In the genomic region with DNA sequence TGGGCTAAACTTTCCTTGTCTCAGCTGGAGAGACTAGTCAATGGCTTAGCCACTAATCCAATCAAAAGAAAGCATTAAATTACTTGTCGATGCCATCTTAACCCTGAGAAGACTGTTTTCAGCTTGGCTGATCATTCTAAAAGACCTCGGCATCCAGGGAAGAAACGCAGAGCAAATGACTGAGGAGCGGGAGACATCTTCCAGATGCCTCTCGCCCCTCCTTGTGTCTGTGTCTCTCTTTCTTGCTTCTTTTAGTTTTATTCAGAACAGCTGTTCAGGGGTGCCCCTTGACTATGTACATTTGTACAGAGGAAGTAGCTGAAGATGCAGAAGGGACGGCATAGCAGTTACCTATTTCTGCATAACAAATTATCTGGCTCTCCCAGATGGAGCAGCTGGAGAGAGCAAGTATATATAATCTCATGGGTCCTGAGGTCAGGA, we compare ENCODE assay signal across 13 mouse cellular contexts.
DNase-seq lines count a peak whose midpoint lies in the region; ATAC-seq and TF ChIP-seq lines count a peak whose summit lies in the region.
"Had no signal": no experiment of that assay in that cellular context is flagged by ENCODE, and none has a peak within 500 bp of the region (broad histone marks: within the 10 kb centered on the region; RNA-seq: fewer than 3 reads in every experiment).

No protein-coding gene starts in this region.

- TF ChIP-seq CTCF in forebrain, postnatal 0 days (IDR thresholded peaks at IDR 0.05; ENCODE audit: low read depth): no peak
- TF ChIP-seq CTCF in left cerebral cortex, adult 2 months (IDR thresholded peaks at IDR 0.05): no peak

- peaks cover 10% of the 10 kb centered on the region for H3K4me1 ChIP-seq in forebrain, embryonic 11.5 days (replicated peaks; ENCODE audit: control insufficient read depth, insufficient read depth, low read length)
- no peaks in the 10 kb centered on the region for H3K4me1 ChIP-seq in forebrain, postnatal 0 days (ENCODE audit: insufficient read depth)
- peaks cover 21% of the 10 kb centered on the region for H3K4me1 ChIP-seq in hindbrain, embryonic 10.5 days (replicated peaks)
- H3K4me1 ChIP-seq in midbrain, embryonic 11.5 days (ENCODE audit: control insufficient read depth, insufficient read depth, low read length): peaks cover 18% of the 10 kb centered on the region
- H3K4me1 ChIP-seq: liver, embryonic 15.5 days; stomach, embryonic 15.5 days had no signal

- ATAC-seq in forebrain, embryonic 11.5 days (replicated peaks; ENCODE audit: low FRiP score): peak; percentile 67
- no peak for ATAC-seq in forebrain, postnatal 0 days
- peak; percentile 53 for ATAC-seq in midbrain, embryonic 11.5 days (ENCODE audit: low FRiP score)
- no peak for ATAC-seq in cerebellum, adult (ENCODE audit: insufficient number of reproducible peaks, low FRiP score, low TSS enrichment)

- no peak overlapping the region for H3K4me3 ChIP-seq in forebrain, embryonic 11.5 days (ENCODE audit: low read depth, low read length)
- no peak overlapping the region for H3K4me3 ChIP-seq in forebrain, postnatal 0 days (ENCODE audit: low read depth, low read length)
- H3K4me3 ChIP-seq in hindbrain, embryonic 10.5 days: 0 out of 2 replicates have a peak overlapping the region, but pooled peaks have one; percentile 5
- H3K4me3 ChIP-seq in midbrain, embryonic 11.5 days (ENCODE audit: low read depth, low read length): no peak overlapping the region
- H3K4me3 ChIP-seq in left cerebral cortex, adult 2 months: no peak overlapping the region
- H3K4me3 ChIP-seq: liver, embryonic 15.5 days; stomach, embryonic 15.5 days had no signal

- no peak overlapping the region for H3K9ac ChIP-seq in forebrain, embryonic 11.5 days (ENCODE audit: low read length)
- H3K9ac ChIP-seq in forebrain, postnatal 0 days: no peak overlapping the region
- H3K9ac ChIP-seq in midbrain, embryonic 11.5 days (ENCODE audit: low read length): no peak overlapping the region
- H3K9ac ChIP-seq: liver, embryonic 15.5 days; stomach, embryonic 15.5 days had no signal

- peaks cover 3% of the 10 kb centered on the region for H3K27me3 ChIP-seq in forebrain, embryonic 11.5 days (ENCODE audit: control insufficient read depth, insufficient read depth, low read length)
- no peaks in the 10 kb centered on the region for H3K27me3 ChIP-seq in forebrain, postnatal 0 days (ENCODE audit: insufficient read depth, low read length)
- peaks cover 22% of the 10 kb centered on the region for H3K27me3 ChIP-seq in hindbrain, embryonic 10.5 days (ENCODE audit: insufficient read depth, poor library complexity, severe bottlenecking)
- peaks cover 8% of the 10 kb centered on the region for H3K27me3 ChIP-seq in midbrain, embryonic 11.5 days (ENCODE audit: control insufficient read depth, insufficient read depth, low read length)
- H3K27me3 ChIP-seq: liver, embryonic 15.5 days; stomach, embryonic 15.5 days had no signal

- no peaks in the 10 kb centered on the region for H3K36me3 ChIP-seq in forebrain, embryonic 11.5 days (ENCODE audit: control insufficient read depth, insufficient read depth, low read length)
- no peaks in the 10 kb centered on the region for H3K36me3 ChIP-seq in forebrain, postnatal 0 days (ENCODE audit: insufficient read depth)
- H3K36me3 ChIP-seq in hindbrain, embryonic 10.5 days: no peaks in the 10 kb centered on the region
- H3K36me3 ChIP-seq in midbrain, embryonic 11.5 days (ENCODE audit: control insufficient read depth, insufficient read depth, low read length): no peaks in the 10 kb centered on the region
- H3K36me3 ChIP-seq: liver, embryonic 15.5 days; stomach, embryonic 15.5 days had no signal

- H3K9me3 ChIP-seq in forebrain, embryonic 11.5 days (ENCODE audit: control insufficient read depth, low read length): no peaks in the 10 kb centered on the region
- H3K9me3 ChIP-seq in forebrain, postnatal 0 days (ENCODE audit: low read length): no peaks in the 10 kb centered on the region
- H3K9me3 ChIP-seq in hindbrain, embryonic 10.5 days: no peaks in the 10 kb centered on the region
- H3K9me3 ChIP-seq in midbrain, embryonic 11.5 days (ENCODE audit: control insufficient read depth, low read length): no peaks in the 10 kb centered on the region
- H3K9me3 ChIP-seq: liver, embryonic 15.5 days; stomach, embryonic 15.5 days had no signal

- no peak for DNase-seq in forebrain, embryonic 11.5 days (ENCODE audit: low spot score)
- no peak for DNase-seq in forebrain, postnatal 0 days
- DNase-seq in embryo, embryonic 11 days: peak; percentile 50
- DNase-seq in hindbrain, embryonic 10.5 days (ENCODE audit: low spot score): no peak
- DNase-seq in midbrain, embryonic 11.5 days (ENCODE audit: low spot score, missing footprints): no peak
- DNase-seq in lung, postnatal 14 days: no peak
- no peak for DNase-seq in left cerebral cortex, adult 2 months (ENCODE audit: extremely low spot score in 1 of 2, low spot score in 2 of 2)
- DNase-seq: cerebellum, adult 11 months; heart, adult 18-20 months; kidney, adult 11 months had no signal

- intact Hi-C loops in left cerebral cortex, adult 2 months (cut with DNase I): no loop called here

- peak overlapping the region; percentile 12; the same call in 1 of the 2 replicates for H3K4me2 ChIP-seq in forebrain, embryonic 11.5 days (ENCODE audit: low read depth, low read length, severe bottlenecking)
- no peak overlapping the region for H3K4me2 ChIP-seq in forebrain, postnatal 0 days (ENCODE audit: low read depth)
- peak overlapping the region; percentile 5; the same call in 1 of the 2 replicates for H3K4me2 ChIP-seq in midbrain, embryonic 11.5 days
- H3K4me2 ChIP-seq: liver, embryonic 15.5 days; stomach, embryonic 15.5 days had no signal

- H3K27ac ChIP-seq in forebrain, embryonic 11.5 days (ENCODE audit: low read depth, low read length): no peak overlapping the region
- no peak overlapping the region for H3K27ac ChIP-seq in forebrain, postnatal 0 days (ENCODE audit: low read depth, low read length)
- peak overlapping the region; percentile 74 for H3K27ac ChIP-seq in hindbrain, embryonic 10.5 days
- H3K27ac ChIP-seq in midbrain, embryonic 11.5 days (ENCODE audit: low read depth, low read length): no peak overlapping the region
- H3K27ac ChIP-seq in left cerebral cortex, adult 2 months: no peak overlapping the region
- H3K27ac ChIP-seq: liver, embryonic 15.5 days; stomach, embryonic 15.5 days had no signal

- WGBS in forebrain, embryonic 11.5 days: 6% methylated on average over 6 of the region's 6 CpGs
- 15% methylated on average over 6 of the region's 6 CpGs for WGBS in forebrain, postnatal 0 days
- 13% methylated on average over 6 of the region's 6 CpGs for WGBS in hindbrain, embryonic 10.5 days
- 5% methylated on average over 6 of the region's 6 CpGs for WGBS in midbrain, embryonic 11.5 days

Comparison
In these comparisons a context has a peak if more than half of its experiments do, and no peak if none do; other contexts are left out.
1. ATAC-seq: peak in forebrain, embryonic 11.5 days (single experiment) and midbrain, embryonic 11.5 days (single experiment); none in forebrain, postnatal 0 days (single experiment) and cerebellum, adult (single experiment).